Mouse (Mus musculus) intestine, embryonic 16.5 days (tissue): ENCODE measurements around the gene Aco1. TPM values are rescaled to one million over a fixed set of nuclear protein-coding genes. Genes with fewer than 3 reads are reported as not detected.

ENCODE experiments used
- ATAC-seq: fragments of 200-750 bp; cut with Nextera tagmentation; 2 replicates; pipeline ENCODE4 v1.8.0; 2017; ENCODE audit warnings: moderate TSS enrichment, moderate library complexity
- H3K27ac ChIP-seq: fragments of 300-500 bp; sonication (generic); 2 replicates; pipeline ENCODE4 v1.5.1; 2014; ENCODE audit warnings: mild to moderate bottlenecking, low read length
- H3K27me3 ChIP-seq: fragments of 300-500 bp; sonication (generic); replicated peaks from 2 replicates; pipeline ENCODE4 v1.6.1; 2014; ENCODE audit warnings: low read length, control low read depth, mixed read lengths; ENCODE audit not compliant: control insufficient read depth, insufficient read depth
- H3K36me3 ChIP-seq: fragments of 300-500 bp; sonication (generic); 2 replicates; pipeline ENCODE4 v1.6.1; 2014; ENCODE audit warnings: low read length, control low read depth; ENCODE audit not compliant: control insufficient read depth, insufficient read depth
- H3K4me1 ChIP-seq: fragments of 300-500 bp; sonication (generic); 2 replicates; pipeline ENCODE4 v1.6.1; 2014; ENCODE audit warnings: low read length, control low read depth, mixed read lengths; ENCODE audit not compliant: control insufficient read depth, insufficient read depth
- H3K4me2 ChIP-seq: fragments of 300-500 bp; sonication (generic); 2 replicates; pipeline ENCODE4 v1.6.1; 2014; ENCODE audit warnings: low read depth, low read length, control low read depth
- H3K4me3 ChIP-seq: fragments of 300-500 bp; sonication (generic); 2 replicates; pipeline ENCODE4 v1.5.1; 2014; ENCODE audit warnings: mild to moderate bottlenecking, low read length
- H3K9ac ChIP-seq: fragments of 300-500 bp; sonication (generic); 2 replicates; pipeline ENCODE4 v1.6.1; 2014; ENCODE audit warnings: low read depth, low read length
- H3K9me3 ChIP-seq: fragments of 300-500 bp; sonication (generic); 2 replicates; pipeline ENCODE4 v1.6.1; 2016; ENCODE audit warnings: low read length, control low read depth; ENCODE audit not compliant: control insufficient read depth
- WGBS: fragments of 180-500 bp; shearing (Covaris S2); extraction: QIAGEN DNeasy Blood & Tissue Kit; methylation state at CpG from one replicate; pipeline ENCODE4 v1.1.7; 2014; 5-methylcytosine and 5-hydroxymethylcytosine counted together
- polyA plus RNA-seq: library from polyadenylated mRNA; unstranded; fragments of >200 nt; fragmentation: Nextera tagmentation; extraction: Ambion mirVana; gene quantifications from 2 replicates; pipeline ENCODE4 v1.2.1, GENCODE M21; 2015

Gene Aco1
- polyA plus RNA-seq, 1 experiment from 2014 or later: 79.0 TPM

- no peaks in the 10 kb centered on the region for H3K4me1 ChIP-seq
- H3K9me3 ChIP-seq: no peaks in the 10 kb centered on the region
- no peak overlapping the region for H3K27ac ChIP-seq
- ATAC-seq: no peak
- H3K4me3 ChIP-seq: no peak overlapping the region
- H3K4me2 ChIP-seq: no peak overlapping the region
- H3K36me3 ChIP-seq: peaks cover 12% of the 10 kb centered on the region; the same call in 1 of the 2 replicates
- no peaks in the 10 kb centered on the region for H3K27me3 ChIP-seq
- WGBS: 82% methylated on average over 9 of the region's 9 CpGs
- no peak overlapping the region for H3K9ac ChIP-seq
Measured at GRCm38 (mm10) chr4:40193461-40193860, 50.6 kb downstream of the Aco1 start.

- H3K9me3 ChIP-seq: no peaks in the 10 kb centered on the region
- H3K4me3 ChIP-seq: no peak overlapping the region
- ATAC-seq: no peak
- no peaks in the 10 kb centered on the region for H3K27me3 ChIP-seq
- WGBS: 93% methylated on average over 2 of the region's 2 CpGs
- H3K27ac ChIP-seq: no peak overlapping the region
- H3K9ac ChIP-seq: no peak overlapping the region
- H3K4me1 ChIP-seq: no peaks in the 10 kb centered on the region
- no peak overlapping the region for H3K4me2 ChIP-seq
- H3K36me3 ChIP-seq: peaks cover 12% of the 10 kb centered on the region
Measured at GRCm38 (mm10) chr4:40195336-40195735, 52.5 kb downstream of the Aco1 start.

- Histone ChIP-seq H3K9ac (no peak overlapping the region), H3K27ac (no peak overlapping the region), H3K36me3 (peaks cover 16% of the 10 kb centered on the region), H3K27me3 (no peaks in the 10 kb centered on the region), H3K4me2 (no peak overlapping the region), H3K9me3 (no peaks in the 10 kb centered on the region), H3K4me3 (no peak overlapping the region), H3K4me1 (no peaks in the 10 kb centered on the region)
- no peak for ATAC-seq
- 80% methylated on average over 6 of the region's 6 CpGs for WGBS
Measured at GRCm38 (mm10) chr4:40202205-40202604, 59.3 kb downstream of the Aco1 start.

- Histone ChIP-seq H3K27me3 (no peaks in the 10 kb centered on the region), H3K4me1 (no peaks in the 10 kb centered on the region), H3K9ac (no peak overlapping the region), H3K36me3 (peaks cover 5% of the 10 kb centered on the region; the same call in 1 of the 2 replicates), H3K4me3 (no peak overlapping the region), H3K4me2 (no peak overlapping the region), H3K9me3 (no peaks in the 10 kb centered on the region), H3K27ac (no peak overlapping the region)
- ATAC-seq: no peak
- 92% methylated on average over 3 of the region's 3 CpGs for WGBS
Measured at GRCm38 (mm10) chr4:40204374-40204773, 61.5 kb downstream of the Aco1 start.

DNA sequence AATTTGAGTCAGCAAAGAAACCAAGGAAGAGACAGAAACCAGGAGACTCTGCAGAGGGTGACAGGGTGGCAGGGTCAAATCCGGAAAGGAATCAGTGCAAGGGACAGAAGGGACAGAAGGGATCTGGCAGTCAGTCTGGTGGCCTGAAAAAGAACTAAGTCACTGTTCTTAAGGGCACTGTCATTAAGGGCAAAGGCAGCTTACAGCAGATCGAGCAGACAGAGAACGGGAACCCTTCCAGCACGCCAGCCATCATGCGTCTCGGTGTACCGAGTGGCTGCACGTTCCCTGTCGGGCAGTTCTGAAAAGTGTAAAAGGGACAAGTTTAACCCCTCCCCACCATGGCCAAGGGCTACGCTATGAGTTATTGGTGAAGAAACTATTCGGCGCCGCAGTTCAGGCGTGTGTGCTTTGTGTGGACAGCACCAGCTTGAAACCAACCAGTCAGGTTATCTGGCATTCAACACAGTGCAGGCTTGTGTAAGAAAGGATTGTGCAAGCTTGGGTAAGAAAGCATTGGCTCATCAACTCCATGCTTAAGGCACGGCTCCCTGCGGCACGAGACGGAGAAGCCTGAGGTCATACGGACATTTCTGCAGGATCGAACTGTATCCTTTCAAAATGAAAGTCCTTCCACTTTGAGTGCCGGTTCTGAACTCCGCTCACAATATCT is 62.5 kb downstream of the Aco1 start:
- Histone ChIP-seq H3K27me3 (no peaks in the 10 kb centered on the region), H3K27ac (no peak overlapping the region), H3K9me3 (no peaks in the 10 kb centered on the region), H3K4me2 (no peak overlapping the region), H3K4me1 (no peaks in the 10 kb centered on the region), H3K36me3 (peaks cover 4% of the 10 kb centered on the region; the same call in 1 of the 2 replicates), H3K4me3 (no peak overlapping the region), H3K9ac (no peak overlapping the region)
- WGBS: 92% methylated on average over 22 of the region's 22 CpGs
- no peak for ATAC-seq

GRCm38 (mm10) chr4:40207701-40208100 is 64.8 kb downstream of the Aco1 start:
- Histone ChIP-seq H3K4me1 (no peaks in the 10 kb centered on the region), H3K27me3 (no peaks in the 10 kb centered on the region), H3K4me2 (no peak overlapping the region), H3K36me3 (peaks cover 4% of the 10 kb centered on the region; the same call in 1 of the 2 replicates), H3K9me3 (no peaks in the 10 kb centered on the region), H3K9ac (no peak overlapping the region), H3K27ac (no peak overlapping the region), H3K4me3 (no peak overlapping the region)
- no peak for ATAC-seq
- 86% methylated on average over 5 of the region's 5 CpGs for WGBS

GRCm38 (mm10) chr4:40212177-40212576 is 69.3 kb downstream of the Aco1 start:
- Histone ChIP-seq H3K27ac (no peak overlapping the region), H3K4me3 (no peak overlapping the region), H3K9me3 (no peaks in the 10 kb centered on the region), H3K4me1 (no peaks in the 10 kb centered on the region), H3K4me2 (no peak overlapping the region), H3K36me3 (no peaks in the 10 kb centered on the region), H3K9ac (no peak overlapping the region), H3K27me3 (no peaks in the 10 kb centered on the region)
- no peak for ATAC-seq
- 86% methylated on average over 4 of the region's 6 CpGs for WGBS

GRCm38 (mm10) chr4:40217910-40218309 is 75.0 kb downstream of the Aco1 start:
- Histone ChIP-seq H3K36me3 (no peaks in the 10 kb centered on the region), H3K4me2 (no peak overlapping the region), H3K4me3 (no peak overlapping the region), H3K9me3 (no peaks in the 10 kb centered on the region), H3K27me3 (no peaks in the 10 kb centered on the region), H3K27ac (no peak overlapping the region), H3K4me1 (peaks cover 9% of the 10 kb centered on the region; the same call in 1 of the 2 replicates), H3K9ac (no peak overlapping the region)
- WGBS: 68% methylated on average over 3 of the region's 3 CpGs
- ATAC-seq: no peak

DNA sequence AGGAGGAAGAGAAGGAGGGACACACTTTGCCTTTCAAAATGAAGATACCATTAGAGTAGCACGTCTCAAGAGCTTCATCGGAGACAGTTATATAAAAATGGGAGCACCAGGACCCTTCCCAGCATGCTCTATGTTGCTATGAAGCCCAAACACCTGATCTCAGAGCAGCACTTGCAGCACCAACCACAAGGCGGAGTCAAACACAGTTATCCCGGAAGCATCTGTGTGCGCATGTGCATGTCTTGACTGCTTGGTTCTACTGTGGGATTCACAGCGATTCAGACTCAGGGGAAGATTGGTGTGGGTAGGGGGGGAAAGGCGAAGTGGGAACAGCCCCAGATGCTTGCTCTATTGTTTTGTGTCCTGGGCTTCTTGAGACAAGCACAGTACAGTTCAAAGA is 75.5 kb downstream of the Aco1 start:
- Histone ChIP-seq H3K4me1 (peaks cover 9% of the 10 kb centered on the region; the same call in 1 of the 2 replicates), H3K9ac (no peak overlapping the region), H3K36me3 (no peaks in the 10 kb centered on the region), H3K4me2 (no peak overlapping the region), H3K4me3 (no peak overlapping the region), H3K9me3 (no peaks in the 10 kb centered on the region), H3K27ac (no peak overlapping the region), H3K27me3 (no peaks in the 10 kb centered on the region)
- ATAC-seq: no peak
- WGBS: 78% methylated on average over 7 of the region's 7 CpGs

DNA sequence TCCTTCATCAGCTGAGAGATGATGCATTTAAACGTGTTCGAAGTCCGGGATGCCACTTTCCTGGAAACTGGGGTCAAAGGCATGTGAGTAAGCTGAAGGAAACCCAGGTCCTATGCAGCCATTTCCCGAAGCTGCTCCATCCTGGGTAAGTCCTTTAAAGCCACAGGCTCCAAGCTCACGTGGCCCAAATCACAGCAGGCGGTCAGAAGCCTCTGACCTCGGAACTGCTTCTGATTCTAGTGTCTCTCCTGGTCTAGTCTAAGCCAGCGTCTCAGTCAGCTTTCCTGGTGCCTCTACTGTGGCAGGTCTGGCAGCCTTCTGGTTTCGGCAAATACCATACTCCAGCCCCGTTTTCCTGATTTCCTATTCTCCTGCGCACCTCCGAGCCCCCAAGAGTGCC is 77.6 kb downstream of the Aco1 start:
- Histone ChIP-seq H3K4me1 (peaks cover 9% of the 10 kb centered on the region; the same call in 1 of the 2 replicates), H3K4me3 (no peak overlapping the region), H3K27ac (no peak overlapping the region), H3K36me3 (no peaks in the 10 kb centered on the region), H3K9me3 (no peaks in the 10 kb centered on the region), H3K9ac (no peak overlapping the region), H3K27me3 (no peaks in the 10 kb centered on the region), H3K4me2 (no peak overlapping the region)
- no peak for ATAC-seq
- WGBS: 30% methylated on average over 12 of the region's 12 CpGs
